Mouse (Mus musculus) cerebellum, adult 11-12 months (tissue): Measurements from ENCODE around the gene Etl4.

Source experiments
- DNase-seq: peaks from one replicate; pipeline ENCODE4 v3.0.0; 2022

Gene Etl4

GRCm38 (mm10) chr2:19909171-19909899 is at the start of gene Etl4:
Gene Etl4 (plus strand): TSS chr2:19909780.
- peak; percentile 14 for DNase-seq

GRCm38 (mm10) chr2:19869167-19869566 is 40.4 kb upstream of the Etl4 start:
- DNase-seq, result no peak

DNA sequence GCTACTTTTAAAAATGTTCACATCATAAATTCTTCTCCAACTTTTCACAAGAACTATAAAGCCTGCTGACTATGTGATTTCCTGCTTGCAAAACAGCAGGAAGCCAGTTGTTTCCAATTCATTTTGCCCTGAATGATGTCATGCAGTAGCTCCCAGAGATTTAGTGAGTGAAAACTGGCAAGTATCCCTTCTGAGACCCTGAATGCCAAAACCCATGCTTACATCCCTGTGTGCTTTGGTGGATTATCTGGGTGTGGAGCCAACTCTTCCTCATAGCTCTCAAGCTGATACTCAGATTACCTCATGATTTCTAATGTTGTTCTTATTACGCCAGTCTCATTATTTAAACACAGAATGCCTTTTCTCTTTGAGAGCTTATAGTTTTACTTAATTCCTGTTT is 37.7 kb upstream of the Etl4 start:
- DNase-seq, result no peak

GRCm38 (mm10) chr2:19890875-19891274 is 18.7 kb upstream of the Etl4 start:
- no peak for DNase-seq

- DNase-seq, result no peak
Measured at GRCm38 (mm10) chr2:19909900-19910780, 560 bp downstream of the Etl4 start.

DNA sequence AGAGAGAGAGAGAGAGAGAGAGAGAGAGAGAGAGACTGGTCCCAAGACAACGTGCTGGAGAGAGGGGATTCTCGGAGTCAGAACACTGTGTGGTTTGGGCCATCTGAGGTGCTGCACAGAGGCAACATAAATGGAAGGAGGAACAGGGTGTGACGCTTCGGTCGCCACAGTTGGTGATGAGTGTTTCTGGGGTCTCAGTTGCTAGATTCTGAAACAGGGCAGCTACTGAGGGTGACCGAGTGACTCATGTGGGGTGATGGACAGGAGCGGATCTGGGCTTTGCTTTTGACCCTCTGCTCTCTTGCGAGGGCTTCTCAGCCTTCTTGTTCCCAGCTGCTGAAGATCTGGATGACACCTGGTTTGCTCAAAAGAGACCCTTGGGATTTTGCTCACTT is 1.2 kb downstream of the Etl4 start:
- no peak for DNase-seq

GRCm38 (mm10) chr2:19919190-19919589 is 9.6 kb downstream of the Etl4 start:
- no peak for DNase-seq

DNA sequence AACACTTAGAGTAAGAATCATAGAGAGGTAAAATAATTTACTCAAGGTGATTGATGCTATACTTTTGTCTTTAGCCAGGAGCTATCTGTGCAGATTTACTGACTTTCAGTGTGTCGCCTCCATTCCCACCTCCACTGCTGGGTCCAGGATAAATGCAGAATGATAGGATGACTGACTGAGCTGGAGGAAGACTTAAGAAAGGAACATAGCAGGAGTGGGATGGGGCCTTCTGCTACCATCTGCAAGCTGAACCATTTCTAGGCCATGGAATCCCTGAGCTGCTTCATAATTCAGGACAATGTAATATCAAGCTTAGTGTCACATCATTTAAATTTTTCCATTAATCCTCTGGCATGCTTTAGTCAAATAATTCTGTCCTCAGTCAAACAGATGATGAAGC is 20.4 kb downstream of the Etl4 start:
- DNase-seq, result no peak

DNA sequence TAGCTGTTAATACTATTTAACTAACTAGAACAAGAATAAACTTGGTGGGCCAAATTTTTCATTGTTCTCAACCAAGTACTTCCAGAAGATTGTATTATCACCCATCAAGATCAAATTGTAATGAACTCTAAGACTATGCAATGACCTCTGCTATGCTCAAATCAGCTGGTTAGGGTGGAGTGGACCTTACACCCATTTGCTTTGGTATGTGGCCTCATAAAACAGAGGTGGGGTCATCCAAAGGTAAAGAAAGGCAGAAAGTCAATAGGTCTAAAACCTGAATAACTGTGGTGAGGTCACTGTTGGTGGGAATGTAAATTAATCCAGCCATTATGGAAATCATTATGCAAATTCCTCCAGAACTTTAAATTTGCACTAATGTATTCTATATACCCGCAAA is 24.3 kb downstream of the Etl4 start:
- DNase-seq, result no peak

DNA sequence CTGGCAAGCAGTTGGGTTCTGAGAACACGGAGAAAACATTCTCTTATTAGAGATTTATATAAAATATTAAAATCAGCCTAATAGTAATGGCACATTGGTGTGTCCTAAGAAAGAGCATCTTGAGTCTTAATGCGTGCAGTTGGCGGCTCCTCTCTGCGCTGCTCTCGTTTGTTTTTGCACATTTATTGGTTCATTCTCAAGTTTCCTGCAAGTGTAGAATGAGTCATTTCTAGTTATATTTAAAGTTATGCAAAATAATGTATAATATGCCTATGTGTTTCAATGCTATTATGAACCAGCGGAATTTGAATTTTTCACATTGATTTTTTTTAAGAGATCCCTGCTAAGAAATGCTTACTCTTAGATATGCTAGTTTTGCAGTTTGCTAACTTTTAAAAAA is 35.6 kb downstream of the Etl4 start:
- no peak for DNase-seq

- no peak for DNase-seq
Measured at GRCm38 (mm10) chr2:19953028-19953427, 43.4 kb downstream of the Etl4 start.

DNA sequence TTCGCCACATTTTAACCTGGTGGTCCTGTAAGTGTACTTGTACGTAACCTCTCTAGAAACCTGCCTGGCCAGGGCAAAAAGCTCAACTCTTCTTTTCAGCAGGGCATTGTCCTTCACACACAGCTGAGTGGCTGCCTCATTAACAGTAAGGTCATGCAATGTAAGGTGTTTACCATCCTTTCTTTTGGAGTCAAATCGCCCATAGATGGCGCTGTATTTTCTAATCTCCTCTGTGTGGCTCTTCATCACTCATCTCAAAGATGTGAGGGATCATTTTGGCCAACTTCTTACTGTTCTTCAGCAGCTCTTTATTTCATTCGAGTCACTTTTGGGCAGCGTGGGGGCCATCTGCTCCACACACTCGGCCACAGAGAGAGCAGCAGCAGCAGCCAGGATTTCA is 56.9 kb downstream of the Etl4 start:
- no peak for DNase-seq

GRCm38 (mm10) chr2:20037671-20038070 is 128.1 kb downstream of the Etl4 start:
- no peak for DNase-seq

GRCm38 (mm10) chr2:20072377-20072776 is 162.8 kb downstream of the Etl4 start:
- no peak for DNase-seq

DNA sequence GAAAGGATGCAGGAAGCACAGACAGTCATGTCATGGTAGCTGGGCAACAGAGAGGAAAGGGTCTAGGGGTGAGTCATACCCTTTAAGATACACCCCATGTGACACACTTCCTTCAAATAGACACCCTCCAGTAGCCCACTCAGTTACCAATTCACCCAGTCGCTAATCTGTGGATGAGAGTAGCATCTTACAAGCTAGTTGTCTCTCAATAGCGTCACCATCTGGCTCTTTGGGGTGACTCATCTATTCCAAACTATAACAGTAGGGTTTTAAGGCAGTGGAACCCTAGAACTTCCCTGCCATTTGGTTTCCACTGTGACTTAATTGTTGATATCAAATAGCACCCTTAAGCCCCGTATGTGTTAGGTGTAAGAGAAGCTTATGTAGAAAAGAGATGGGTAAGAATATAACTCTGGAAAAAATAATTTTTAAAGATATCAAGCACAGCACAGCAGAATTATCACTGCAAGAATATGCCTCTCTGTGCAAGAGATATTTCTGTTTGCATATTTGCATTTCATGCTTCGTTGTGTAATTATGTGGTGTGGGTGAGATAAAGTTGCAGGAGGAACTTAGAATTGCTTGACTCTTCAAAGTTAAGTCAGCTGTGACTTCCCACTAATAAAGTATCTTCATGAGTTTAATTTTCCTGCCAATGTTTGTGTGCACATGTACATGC is 166.7 kb downstream of the Etl4 start:
- no peak for DNase-seq

DNA sequence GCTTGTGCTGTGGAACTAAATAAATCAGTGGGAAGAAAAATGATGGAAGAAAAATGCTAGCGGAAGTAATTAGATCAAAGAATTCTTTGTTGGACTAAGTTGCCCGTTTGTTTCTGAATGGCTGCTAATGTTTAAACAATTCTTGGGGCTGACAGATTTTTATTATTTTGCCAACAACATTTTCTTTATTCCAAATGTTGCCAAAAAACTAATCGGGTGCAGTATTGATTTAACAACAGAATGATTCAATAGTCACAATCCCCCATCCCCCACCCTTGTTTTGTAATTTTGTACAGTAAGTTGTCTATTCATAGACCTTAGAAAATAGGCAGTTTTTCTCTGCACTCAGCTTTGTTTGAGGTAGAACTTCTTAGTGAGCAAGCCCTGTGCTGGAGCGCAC is 175.2 kb downstream of the Etl4 start:
- no peak for DNase-seq

- no peak for DNase-seq
Measured at GRCm38 (mm10) chr2:20105456-20105855, 195.9 kb downstream of the Etl4 start.

DNA sequence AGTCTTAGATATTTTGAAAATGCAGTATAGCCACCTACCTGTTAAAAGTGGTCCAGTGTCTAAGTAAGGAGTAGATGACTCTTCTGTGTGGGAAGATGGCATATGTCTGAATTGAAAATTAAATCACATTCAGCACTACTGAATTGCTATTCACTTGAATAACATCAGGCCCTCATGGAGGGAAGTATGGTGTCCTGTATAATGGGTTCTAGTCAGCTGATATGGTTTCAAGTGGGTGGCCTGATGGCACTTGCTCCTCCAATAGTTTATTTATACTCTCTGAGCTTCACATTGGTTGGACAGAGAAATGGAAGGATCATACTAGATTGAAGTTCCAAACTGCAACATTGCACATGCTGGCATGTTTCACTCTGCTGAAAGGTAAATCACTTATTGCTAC is 202.1 kb downstream of the Etl4 start:
- DNase-seq, result no peak

- DNase-seq, result no peak
Measured at GRCm38 (mm10) chr2:20125914-20126313, 216.3 kb downstream of the Etl4 start.

GRCm38 (mm10) chr2:20131792-20132191 is 222.2 kb downstream of the Etl4 start:
- DNase-seq, result no peak

- DNase-seq, result no peak
Measured at GRCm38 (mm10) chr2:20138426-20138825, 228.8 kb downstream of the Etl4 start.

DNA sequence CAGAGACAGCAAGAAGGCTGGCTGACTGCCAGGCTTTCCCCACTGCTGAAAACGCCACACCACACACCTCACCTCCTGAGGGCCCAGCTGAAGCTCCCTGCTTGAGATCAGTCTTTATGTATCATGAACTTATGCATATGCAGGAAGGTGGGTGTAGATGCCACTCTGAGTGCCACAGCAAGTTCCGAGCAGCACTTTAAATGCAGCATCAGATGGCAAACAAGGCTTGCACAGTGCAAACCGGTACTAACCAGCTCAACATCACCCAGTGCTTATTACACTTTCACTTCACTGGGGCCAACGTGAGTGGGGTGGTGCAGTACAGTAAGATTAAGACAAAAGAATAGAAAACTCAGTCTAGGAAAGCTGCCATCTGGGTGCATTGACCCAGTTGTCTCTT is 235.8 kb downstream of the Etl4 start:
- DNase-seq, result no peak

DNA sequence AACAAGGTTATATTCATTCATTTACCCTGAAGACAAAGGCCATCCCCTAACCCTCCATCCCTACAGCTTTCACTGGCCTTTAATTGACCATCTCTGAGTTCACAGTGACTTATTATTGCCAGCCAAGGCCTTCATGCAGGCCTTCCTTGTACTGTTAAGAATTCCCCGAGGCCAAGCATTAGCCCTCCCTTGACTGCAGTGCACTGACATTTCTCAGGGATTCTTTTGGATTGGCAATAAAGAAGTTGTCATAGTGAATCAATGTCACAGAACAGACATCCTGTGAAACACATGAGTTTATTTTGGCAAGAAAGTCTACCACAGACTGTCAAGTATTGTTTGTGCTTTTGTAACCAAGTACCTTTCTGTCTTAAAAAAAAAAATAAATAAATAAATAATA is 257.5 kb downstream of the Etl4 start:
- no peak for DNase-seq

GRCm38 (mm10) chr2:20167566-20167965 is 258.0 kb downstream of the Etl4 start:
- DNase-seq, result no peak
